Mouse (Mus musculus) retina, postnatal 1 day (tissue): ENCODE results near the gene Mb.
A peak's percentile ranks its signal among the peaks of the same experiment; 100 is the strongest.

Experiments
- DNase-seq: peaks from one replicate; pipeline ENCODE4 v3.0.0-alpha.2; 2012

Gene Mb

GRCm38 (mm10) chr15:77025884-77026583 is 24.4 kb downstream of the Mb start:
- DNase-seq = peak; percentile 34

DNA sequence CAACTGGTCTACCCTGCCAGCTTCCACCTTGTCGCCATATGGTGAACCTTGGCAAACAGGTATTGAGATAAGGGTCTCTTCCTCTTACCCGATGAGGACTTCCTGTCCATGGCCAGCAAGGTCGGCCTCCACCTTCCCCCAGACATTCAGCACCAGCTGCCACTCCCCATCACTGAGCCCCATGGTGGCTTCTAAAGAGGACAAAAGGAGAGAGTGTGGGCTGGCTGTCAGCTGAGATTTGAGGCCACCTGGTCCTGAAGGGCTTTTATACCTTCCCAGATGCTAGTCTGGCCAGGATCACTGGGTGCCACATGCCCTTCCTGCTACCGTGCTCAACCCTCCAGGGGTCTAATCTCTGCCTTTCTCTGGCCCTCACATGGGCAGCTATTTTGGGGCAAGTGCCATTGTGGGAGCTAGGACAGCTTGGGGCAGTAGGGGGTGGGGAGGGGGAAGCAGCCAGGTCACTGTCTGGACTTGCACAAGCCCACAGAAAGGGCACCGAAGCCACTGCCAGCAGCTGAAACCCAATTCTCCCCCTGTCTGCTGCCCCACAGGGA is 28.0 kb downstream of the Mb start:
- DNase-seq = no peak

GRCm38 (mm10) chr15:77021851-77022250 is 28.6 kb downstream of the Mb start:
- DNase-seq = no peak

DNA sequence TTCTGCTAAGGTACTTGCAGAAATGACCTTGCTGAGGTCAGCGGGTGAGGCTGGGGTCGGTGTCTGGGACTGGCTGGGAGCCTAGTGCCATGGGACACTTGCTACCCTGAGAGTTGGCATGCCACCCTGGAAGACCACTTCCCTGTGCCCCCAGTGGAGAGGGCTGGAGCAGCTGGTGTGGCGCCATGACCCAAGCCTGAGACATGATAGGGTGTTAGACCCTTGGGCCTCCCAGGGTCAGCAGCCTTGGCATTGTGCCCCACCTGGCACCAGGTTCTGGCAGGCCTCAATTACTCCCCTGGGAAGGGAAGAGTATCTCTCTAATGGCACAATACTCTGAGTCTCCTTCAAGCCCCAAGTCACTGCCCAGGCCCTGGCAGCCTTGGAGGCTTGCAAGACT is 29.4 kb downstream of the Mb start:
- DNase-seq = no peak

DNA sequence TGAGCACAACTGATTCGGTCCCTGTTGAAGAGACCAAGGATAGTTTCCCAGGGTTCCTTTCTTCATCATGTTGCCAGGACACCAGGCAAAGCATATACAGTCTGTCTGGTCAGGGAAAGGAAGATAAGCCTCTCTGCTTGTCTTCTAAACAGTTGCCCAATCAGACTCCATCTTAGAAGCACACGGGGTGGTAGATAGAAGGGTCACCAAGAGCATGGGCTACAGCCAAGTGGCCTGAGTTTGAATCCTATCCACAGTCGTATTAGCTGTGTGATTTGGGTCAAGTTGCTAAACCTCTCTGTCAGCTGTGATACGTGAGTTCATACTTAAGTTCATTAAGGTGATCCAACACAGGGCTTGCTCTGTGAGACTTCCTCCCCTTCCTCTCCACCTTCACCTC is 30.3 kb downstream of the Mb start:
- DNase-seq = no peak

DNA sequence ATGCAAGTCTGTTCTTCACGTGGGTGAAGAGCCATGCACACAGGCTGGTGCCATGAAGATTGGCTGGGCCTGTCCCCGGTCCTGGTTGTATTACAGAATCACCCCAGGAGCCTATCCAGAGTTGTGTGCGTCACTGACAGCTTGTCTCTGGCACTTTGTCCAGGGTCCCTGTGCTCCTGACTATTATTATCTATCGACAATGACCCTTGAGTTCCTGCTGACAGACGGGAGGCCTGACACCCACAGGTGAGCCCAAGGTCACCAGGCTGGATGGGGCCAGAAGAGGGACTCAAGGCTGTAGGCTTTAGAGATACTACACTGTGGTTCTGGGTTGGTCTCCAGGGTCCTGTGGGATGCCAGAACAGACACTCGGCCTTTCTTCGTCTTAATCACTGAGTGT is 30.9 kb downstream of the Mb start:
- no peak for DNase-seq

- DNase-seq = no peak
These were observed 31.6 kb downstream of the Mb start for GRCm38 (mm10) chr15:77018740-77019340.

- DNase-seq = no peak
These were observed 32.6 kb downstream of the Mb start for GRCm38 (mm10) chr15:77017897-77018296.

- DNase-seq = no peak
These were observed 34.0 kb downstream of the Mb start for GRCm38 (mm10) chr15:77016509-77016908.

DNA sequence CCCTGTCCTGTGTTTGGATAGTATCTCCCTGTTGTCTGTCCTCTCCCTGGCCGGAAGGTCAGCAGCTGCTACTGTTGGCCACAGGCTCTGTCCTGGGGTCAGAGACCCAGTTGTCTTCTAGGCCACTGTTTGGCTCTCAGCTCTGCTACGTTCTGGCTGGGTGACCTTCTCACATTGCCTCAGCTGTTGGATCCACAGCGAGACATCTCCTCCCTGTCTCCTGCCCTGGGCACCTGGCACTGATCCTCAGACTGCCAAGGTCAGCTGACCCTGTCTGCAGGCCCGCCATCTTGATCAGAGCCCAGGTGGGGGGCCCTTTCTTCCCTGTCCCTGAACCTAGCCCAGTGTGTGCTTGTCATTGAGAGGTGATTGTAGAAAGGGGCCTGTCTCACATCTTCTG is 35.5 kb downstream of the Mb start:
- DNase-seq = no peak

DNA sequence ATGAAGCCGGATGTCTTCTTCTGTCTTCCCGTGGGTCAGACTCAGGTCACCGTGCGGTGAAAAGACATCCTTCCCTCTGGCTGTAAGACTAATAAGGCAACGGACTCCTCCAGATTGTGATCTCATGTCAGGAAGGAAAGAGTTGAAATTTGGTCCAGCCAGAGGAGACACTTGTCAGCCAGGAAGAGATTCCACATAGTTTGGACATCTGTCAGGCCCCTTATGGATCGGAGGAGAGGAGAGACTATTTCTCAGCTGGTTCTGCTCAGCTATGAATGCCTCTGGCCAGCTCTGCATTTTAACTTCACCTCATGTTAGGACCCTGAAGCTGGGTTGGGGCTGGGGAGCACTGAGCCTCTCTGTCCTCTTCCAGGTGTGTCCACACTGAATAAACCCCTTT is 36.0 kb downstream of the Mb start:
- no peak for DNase-seq

DNA sequence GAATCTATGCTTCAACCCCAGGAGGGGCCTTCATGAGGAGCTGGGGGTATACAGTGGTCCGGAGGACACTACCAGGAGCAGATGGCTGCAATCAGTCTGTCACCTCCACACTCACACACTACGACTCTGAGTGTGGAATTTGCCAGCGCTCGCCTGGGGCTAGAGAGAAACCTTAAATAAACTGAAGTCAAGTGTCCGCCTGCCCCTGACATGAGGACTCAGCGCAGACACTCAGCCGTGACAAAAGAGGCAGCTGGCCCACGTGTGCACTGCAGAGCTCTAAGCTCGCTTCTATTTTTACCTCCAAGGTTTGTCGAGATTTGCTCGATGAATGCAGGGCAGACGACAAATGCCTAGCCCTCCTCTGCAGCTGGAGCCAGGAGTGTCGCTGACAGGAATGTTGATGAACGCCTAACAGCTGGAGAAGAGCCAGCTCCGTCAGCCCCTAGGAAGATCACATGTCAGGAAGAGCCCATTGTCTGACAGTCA is 36.7 kb downstream of the Mb start:
- DNase-seq = peak; percentile 47

- DNase-seq = no peak
These were observed 41.6 kb downstream of the Mb start for GRCm38 (mm10) chr15:77008851-77009250.

DNA sequence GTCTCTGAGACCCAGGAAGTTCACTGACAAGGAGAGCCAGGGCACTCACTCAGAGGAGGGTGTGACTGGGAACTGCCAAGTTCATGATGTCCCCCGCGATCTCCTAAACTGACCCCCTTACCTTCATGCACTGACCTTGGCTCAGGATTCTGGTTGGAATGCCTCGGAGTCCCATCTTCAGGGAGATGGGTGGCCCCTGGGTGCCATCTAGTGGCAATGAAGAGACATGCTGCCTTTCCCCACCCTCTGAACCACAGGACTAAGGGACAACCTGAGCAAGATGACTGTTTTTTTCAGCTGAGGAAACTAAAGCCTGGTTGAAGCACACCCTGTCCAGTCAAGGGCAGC is 46.6 kb downstream of the Mb start:
- peak; percentile 70 for DNase-seq

DNA sequence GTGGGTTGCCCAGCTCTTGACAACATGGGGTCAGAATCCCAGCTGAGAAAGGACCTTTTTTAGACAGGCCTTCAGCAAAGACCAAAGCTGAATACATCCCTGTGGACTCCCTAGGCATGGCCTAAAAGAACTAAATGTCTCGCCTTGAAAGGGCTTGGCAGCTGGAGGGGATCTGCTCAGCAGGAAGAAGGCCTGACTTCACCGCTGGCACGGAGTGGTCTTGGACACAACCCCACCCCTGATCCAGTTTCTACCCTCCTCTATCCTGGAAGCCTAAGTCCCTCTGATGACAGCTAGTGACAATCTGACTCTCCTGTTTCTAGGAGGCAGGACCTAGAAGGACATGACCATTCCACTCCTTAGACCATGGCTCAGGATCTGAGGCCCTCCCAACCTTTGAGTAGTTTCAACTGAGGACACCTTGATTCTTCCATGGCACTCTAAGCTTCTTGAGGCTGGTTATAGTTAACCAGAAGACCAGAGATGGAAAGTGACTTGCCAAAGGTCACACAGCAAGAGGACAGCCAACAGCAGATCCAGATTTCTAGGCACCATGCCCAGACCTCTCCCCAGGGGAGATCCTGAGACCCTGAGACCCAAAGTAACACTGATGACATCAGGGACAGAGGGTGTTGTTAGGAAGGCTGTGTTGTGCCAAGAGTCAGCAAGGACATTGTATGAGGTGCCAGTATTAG is 47.1 kb downstream of the Mb start:
- DNase-seq = no peak

GRCm38 (mm10) chr15:76998878-76999588 is 51.4 kb downstream of the Mb start:
- peak; percentile 37 for DNase-seq

DNA sequence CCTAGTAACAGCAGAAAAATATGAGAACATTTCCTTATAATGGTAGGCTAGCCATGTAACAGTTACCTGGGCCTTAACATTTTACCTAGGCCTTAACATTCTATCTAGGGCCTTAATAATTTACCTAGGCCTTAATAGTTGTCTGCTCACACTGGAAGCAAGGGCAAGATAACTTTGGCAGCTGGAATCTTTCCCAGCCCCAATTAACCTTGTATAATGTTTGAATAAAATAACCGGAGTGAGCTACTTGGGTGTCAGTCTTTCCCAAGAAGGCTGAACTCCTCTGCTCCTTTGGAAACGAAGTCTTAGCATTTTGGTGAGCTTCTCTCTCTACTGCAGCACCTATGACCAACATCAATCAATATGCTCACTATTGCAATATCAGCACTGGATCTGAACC is 52.4 kb downstream of the Mb start:
- DNase-seq = no peak

DNA sequence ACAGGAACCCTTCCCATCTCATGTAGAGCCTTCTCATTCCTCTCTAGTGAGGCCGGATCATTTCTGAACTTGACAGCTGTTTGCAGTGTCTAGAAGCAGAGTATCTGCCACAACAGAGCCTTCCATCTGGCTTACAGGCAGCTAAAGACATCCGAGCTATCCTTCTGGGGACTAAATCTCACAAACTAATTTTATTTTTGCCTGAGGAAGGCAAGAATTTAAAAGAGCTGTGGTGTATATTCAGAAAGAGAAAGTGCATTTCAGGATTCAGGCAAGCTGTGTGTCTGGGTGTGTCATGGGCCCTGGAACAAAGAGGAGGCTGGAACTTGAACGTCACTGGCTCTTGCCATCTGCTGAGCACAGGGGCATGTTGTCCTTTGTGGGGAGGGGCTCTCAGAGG is 56.1 kb downstream of the Mb start:
- DNase-seq = no peak

GRCm38 (mm10) chr15:76987542-76988094 is 62.9 kb downstream of the Mb start:
- DNase-seq = peak; percentile 71

DNA sequence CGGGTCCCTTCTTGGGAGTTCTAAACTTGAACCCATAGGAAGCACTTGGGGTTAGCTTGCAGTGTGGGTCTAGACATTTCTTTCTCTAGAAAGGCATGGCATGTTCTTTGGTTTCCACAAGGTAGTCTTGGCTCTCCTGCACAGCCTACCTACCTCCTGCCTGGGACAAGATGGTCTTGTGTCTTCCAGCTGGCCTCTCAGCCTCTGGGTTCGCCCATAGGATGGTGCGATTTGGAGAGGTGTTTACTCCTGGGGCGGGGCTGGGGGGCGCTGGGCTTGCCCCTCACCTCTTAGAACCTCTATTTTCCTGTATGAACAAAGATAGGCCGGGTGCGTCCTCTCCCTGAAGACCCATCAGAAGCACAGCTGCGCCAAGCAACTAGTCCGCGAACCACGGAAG is 63.3 kb downstream of the Mb start:
- DNase-seq = no peak

DNA sequence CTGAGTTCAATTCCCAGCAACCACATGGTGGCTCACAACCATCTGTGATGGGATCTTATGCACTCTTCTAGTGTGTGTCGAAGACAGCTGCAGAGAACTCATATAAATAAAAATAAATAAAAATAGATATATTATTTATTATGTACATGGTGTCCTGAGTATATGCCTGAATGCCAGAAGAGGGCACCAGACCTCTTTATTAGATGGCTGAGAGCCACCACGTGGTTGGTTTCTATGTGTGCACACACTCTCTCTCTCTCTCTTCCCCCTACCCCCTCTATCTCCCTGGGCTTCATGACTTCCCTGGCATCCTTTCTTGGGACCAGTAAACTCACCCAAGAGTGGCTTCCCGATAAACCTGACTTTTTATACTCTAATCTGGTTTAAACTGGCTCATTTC is 67.7 kb downstream of the Mb start:
- DNase-seq = peak; percentile 62

DNA sequence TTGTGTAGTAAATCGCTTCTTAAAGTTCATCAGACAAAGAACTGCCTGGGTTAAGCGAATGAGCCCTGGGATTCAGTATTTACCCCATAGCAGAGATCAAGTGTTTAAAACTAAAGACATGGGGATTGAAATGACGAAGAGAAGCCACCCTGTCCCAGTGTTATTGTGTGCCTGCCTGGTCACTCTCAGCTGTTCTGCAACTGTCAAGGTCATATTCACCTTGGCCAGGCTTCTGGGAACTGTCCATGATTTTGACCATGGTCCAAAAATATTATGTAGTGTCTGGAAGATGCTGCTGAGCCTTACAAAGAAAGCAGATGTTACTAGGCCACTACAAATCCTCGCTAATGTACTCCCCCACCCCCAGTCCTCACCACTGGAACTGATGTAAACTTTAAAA is 70.7 kb downstream of the Mb start:
- DNase-seq = no peak

DNA sequence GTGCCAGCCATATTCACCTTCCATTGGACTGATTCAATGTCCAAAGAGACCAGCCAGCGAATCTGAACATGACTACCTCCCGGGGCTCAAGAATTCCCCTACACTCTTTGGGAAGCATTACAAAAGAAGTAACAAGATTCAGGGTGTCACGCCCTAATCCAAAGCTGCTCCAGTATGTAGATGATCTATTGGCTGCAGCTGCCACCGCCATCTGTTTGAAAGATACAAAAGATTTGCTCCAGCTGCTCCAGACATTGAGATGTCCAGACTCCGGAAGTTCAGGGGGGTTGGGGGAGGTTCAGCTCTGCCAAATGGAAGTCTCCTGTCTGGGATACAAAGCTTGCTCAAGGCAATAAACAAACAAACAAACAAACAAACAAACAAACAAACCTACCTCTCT is 73.9 kb downstream of the Mb start:
- DNase-seq = peak; percentile 77
